Mouse (Mus musculus) fibroblast of lung, adult 2 months (primary cell): ENCODE data around the gene Rnf32.

Experiments
- DNase-seq: peaks from one replicate; pipeline ENCODE4 v3.0.0-alpha.2; 2011; ENCODE audit warnings: low read depth

Rnf32 gene

GRCm38 (mm10) chr5:29195570-29196263 lies at the start of gene Rnf32:
Gene Rnf32 (plus strand): TSS chr5:29195992.
- peak; percentile 31 for DNase-seq

DNA sequence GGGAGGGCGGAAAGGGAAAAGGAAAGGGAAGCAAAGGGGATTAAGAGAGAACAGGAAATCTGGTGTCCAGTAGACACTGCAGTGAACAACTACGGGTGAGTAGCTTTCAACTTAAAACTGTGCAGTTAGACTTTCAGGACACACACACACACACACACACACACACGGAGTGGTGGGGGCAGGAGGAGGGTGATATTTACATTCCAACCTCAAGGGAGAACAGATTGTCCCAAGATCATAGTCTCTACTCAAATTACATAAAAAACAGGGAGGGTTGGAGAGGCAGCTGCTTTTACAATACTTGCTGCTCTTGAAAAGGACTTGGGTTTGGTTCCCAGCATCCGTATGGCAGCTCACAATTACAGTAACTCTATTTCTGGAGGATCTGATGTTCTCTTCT lies 45.6 kb upstream of the Rnf32 start:
- no peak for DNase-seq

GRCm38 (mm10) chr5:29159849-29160248 lies 35.9 kb upstream of the Rnf32 start:
- DNase-seq: no peak

DNA sequence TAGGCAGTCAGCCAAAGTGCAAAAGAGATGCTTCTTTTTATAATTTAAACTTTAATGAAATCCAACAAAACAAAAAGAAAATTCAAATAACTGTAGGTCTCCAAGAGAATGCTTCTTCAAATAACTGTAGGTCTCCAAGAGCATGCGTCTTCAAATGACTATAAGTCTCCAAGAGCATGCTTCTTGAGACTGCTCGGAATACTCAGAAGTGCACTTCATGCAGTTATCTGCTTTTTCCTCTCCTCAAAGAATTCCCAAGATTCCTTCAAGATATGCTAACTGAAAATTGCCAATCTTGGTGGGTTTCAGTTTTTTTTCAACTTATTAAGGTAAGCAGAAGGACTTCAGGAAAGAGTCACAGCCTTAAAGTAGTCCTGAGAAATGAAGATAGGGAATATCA lies 28.8 kb upstream of the Rnf32 start:
- no peak for DNase-seq

GRCm38 (mm10) chr5:29170193-29170592 lies 25.6 kb upstream of the Rnf32 start:
- no peak for DNase-seq

GRCm38 (mm10) chr5:29171165-29171564 lies 24.6 kb upstream of the Rnf32 start:
- no peak for DNase-seq

DNA sequence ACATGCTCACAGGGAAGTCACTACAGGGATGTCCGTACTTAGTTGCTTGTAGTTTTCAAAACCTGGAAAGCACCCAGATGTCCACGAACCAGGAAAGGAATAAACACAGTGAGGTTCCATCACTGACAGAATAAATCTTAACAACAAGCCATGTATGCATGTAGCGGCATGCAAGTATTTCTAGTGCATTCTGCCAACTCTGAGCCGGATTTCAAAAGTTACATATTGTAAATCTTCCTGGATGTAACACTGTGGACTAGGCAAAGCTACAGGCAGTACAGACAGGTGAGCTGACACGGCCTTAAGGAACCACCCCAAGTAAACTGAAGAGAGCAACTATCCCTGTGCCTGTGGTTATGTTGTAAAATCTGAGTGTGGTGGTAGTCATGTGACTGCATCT lies 9.0 kb upstream of the Rnf32 start:
- DNase-seq: no peak

GRCm38 (mm10) chr5:29195231-29195569 lies 592 bp upstream of the Rnf32 start:
- DNase-seq: no peak

GRCm38 (mm10) chr5:29196264-29196658 lies 469 bp downstream of the Rnf32 start:
- DNase-seq: no peak

DNA sequence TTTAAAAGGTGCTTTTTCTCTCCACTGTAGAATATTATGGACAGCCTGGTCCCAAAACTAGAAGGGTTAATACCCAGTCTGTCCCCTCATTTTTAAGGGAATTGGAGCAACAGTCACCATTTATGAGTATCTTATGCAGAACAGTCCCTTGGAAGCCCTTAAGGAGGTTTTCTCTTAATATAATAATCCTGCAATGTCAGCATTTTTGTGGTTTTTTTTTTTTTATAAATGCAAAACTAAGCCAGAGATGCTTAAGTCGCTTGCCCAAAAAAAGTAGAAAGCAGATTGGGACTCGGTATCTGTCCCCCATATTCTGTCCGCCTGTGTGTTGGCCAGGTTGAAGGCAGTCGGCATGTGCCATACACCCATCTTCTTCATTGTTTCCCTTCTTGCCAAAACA lies 1.4 kb downstream of the Rnf32 start:
- DNase-seq: no peak

DNA sequence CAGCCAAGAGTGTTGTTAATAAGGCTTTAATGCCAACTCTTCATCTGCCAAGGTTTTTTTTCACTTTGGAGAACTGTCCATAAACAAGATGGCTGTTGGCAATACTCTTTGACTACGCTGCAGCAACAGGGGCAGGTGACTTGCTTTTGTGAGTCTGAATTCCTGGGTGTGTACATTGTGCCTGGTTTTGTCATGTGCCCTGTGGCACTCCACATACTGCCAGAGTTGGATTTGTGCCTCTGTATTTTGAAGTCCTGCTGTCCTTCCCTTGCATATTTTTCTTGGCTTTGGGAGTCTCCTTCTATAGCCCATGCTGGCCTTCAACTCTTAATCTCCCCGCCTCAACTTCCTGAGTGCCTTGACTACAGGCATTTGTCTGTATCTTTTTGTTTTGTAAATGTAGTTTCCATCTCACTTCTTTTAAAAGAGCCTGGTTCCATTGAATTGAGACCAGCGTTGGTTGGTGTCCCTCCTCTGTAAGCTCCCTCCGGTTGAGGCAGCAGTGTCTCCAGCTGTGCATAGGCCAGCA lies 3.2 kb downstream of the Rnf32 start:
- DNase-seq: no peak

DNA sequence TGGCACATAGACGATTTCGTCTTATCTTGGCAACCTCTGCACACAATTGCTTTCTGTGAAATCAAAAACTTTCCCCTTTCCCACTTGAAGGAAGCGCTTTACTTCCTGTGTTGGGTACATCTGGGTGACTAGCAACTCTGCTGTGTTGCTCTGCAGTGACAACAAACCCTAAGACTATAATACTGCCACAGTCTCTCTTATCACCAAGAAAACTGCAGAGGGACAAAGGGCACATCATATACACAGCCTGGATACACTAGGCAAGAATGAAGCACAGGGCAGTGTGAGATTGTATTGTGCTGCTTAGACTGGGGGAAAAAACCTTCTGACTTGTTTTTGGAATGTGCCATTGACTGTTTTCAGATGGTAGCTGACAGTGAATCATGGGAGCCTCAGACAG lies 4.1 kb downstream of the Rnf32 start:
- DNase-seq: no peak

DNA sequence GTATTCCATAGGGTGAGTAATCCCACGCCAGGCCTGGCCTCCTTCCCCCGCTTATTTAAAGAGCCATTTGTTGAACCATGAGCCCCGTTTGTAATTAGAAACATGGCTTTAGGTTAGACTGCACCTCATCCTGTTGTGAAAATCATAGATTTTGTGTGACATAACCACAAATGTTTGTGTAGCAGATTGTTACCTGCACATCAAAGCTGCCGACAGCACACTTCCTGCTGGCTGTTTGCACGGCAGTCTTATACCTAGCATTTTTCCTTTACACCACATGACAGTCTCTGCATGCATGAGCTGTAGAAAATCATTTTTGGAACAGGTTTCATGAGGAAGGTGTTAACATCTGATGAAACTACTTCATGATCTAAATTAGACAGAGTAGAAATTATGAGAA lies 9.9 kb downstream of the Rnf32 start:
- no peak for DNase-seq

- DNase-seq: no peak
These were observed 16.3 kb downstream of the Rnf32 start for GRCm38 (mm10) chr5:29211980-29212555.

DNA sequence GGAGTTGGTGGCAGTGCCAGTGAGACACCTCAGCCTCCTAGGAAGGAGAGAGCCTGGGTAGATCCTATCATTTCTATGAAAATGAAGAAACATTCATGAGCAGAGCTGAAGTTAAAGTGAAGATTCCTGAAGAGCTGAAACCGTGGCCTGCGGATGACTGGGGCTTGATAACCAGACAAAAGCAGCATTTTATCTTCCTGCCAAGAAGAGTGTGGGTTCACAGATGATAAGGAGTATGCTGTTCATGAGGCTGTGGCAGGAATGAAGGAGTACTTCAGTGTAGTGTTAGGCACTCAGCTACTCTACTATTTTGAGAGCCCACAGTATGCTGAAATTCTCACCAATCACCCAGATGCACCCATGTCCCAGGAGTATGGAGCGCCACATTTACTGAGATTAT lies 22.2 kb downstream of the Rnf32 start:
- no peak for DNase-seq

DNA sequence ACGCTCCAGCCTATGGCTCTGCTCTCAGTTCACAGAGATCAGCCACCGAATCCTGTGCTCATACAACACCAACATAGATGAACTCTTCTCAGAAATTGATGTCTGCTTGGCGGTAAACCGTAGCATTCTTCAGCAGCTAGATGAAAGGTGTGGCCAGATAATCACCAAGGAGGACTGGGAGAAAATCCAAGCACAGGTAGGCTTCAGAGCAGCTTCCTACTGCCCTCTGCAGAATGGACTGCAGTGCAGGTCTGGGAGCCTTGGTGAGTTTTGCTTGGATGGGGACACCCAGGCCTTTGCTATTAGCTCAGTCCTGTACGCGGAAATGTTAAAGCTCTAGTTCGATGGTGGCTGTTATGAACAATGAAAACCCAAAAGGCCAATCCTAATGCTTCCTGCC lies 28.3 kb downstream of the Rnf32 start:
- DNase-seq: no peak

- no peak for DNase-seq
These were observed 34.7 kb downstream of the Rnf32 start for GRCm38 (mm10) chr5:29230481-29230880.

GRCm38 (mm10) chr5:29238379-29238778 lies 42.6 kb downstream of the Rnf32 start:
- DNase-seq: no peak

- no peak for DNase-seq
These were observed 49.0 kb downstream of the Rnf32 start for GRCm38 (mm10) chr5:29244769-29245168.

- no peak for DNase-seq
These were observed 55.2 kb downstream of the Rnf32 start for GRCm38 (mm10) chr5:29250795-29251495.

GRCm38 (mm10) chr5:29251496-29251873 lies 55.7 kb downstream of the Rnf32 start:
- no peak for DNase-seq

DNA sequence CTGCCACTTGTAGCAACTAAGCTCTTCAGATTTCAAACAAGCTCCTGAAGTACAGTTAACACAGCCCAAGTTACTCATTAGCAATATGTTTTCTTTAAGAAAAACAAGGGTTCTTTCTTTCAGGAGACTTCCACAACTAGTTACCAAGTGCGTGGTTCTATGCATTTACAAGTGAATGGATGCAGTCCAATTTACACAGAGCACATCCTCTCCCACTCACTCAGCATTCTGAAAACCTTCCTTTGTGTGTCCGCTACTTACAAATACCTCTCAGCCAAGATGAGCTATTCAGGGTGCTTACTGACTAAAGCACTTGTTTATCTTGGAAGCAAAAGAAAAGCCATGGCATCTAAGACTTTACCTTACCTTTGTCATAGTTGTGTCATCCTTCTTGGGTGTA lies 58.1 kb downstream of the Rnf32 start:
- DNase-seq: no peak

- DNase-seq: no peak
These were observed 75.1 kb downstream of the Rnf32 start for GRCm38 (mm10) chr5:29270879-29271278.
